Mouse (Mus musculus): ENCODE results near the gene Majin. TPM values are rescaled to one million over a fixed set of nuclear protein-coding genes. Genes with fewer than 3 reads are reported as not detected.

Majin gene
- polyA plus RNA-seq, 1 experiment = 0.30 TPM

- TF ChIP-seq CTCF (IDR thresholded peaks at IDR 0.05; ENCODE audit: extremely low read depth, insufficient read depth, insufficient read length, insufficient replicate concordance) (0 out of 2 replicates have a peak, but pooled peaks have one; percentile 17), POLR2A (IDR thresholded peaks at IDR 0.05; ENCODE audit: low read depth, low read length) (no peak; the same call in 1 of the 2 replicates)
- WGBS = 12% methylated on average over 48 of the region's 48 CpGs
- H3K27ac ChIP-seq (ENCODE audit: insufficient read depth, low read length) = peak within 1 kb of the TSS; percentile 98
- peak within 1 kb of the TSS; percentile 81 for H3K4me3 ChIP-seq (ENCODE audit: extremely low read depth, insufficient read depth, insufficient read length)
- H3K4me1 ChIP-seq (ENCODE audit: control insufficient read depth, insufficient read depth, insufficient read length) = peaks cover 6% of the 10 kb centered on the region; the same call in 1 of the 2 replicates
- DNase-seq (ENCODE audit: low read depth in 1 of 2, low spot score in 2 of 2) = peak; percentile 88 to 95
- H3K27me3 ChIP-seq (ENCODE audit: control insufficient read depth, insufficient read depth, low read length) = no peaks in the 10 kb centered on the region
- peaks cover 8% of the 10 kb centered on the region for H3K36me3 ChIP-seq (ENCODE audit: control insufficient read depth, insufficient read depth, low read length)
Measured at GRCm38 (mm10) chr19:6235084-6236052, 51.2 kb downstream of the Majin start, which contains the start of gene Ppp2r5b. Gene Ppp2r5b (minus strand): TSS chr19:6235872.

- Histone ChIP-seq H3K36me3 (ENCODE audit: control insufficient read depth, insufficient read depth, low read length) (peaks cover 3% of the 10 kb centered on the region; the same call in 1 of the 2 replicates), H3K4me3 (ENCODE audit: extremely low read depth, insufficient read depth, insufficient read length) (peak overlapping the region; percentile 72), H3K4me1 (ENCODE audit: control insufficient read depth, insufficient read depth, insufficient read length) (peaks cover 6% of the 10 kb centered on the region; the same call in 1 of the 2 replicates), H3K27me3 (ENCODE audit: control insufficient read depth, insufficient read depth, low read length) (no peaks in the 10 kb centered on the region), H3K27ac (ENCODE audit: insufficient read depth, low read length) (peak overlapping the region; percentile 98)
- peak; percentile 73 to 88 for DNase-seq (ENCODE audit: low read depth in 1 of 2, low spot score in 2 of 2)
- TF ChIP-seq POLR2A (IDR thresholded peaks at IDR 0.05; ENCODE audit: low read depth, low read length) = no peak; the same call in 1 of the 2 replicates
- TF ChIP-seq CTCF (IDR thresholded peaks at IDR 0.05; ENCODE audit: extremely low read depth, insufficient read depth, insufficient read length, insufficient replicate concordance) = no peak
- 0% methylated on average over 9 of the region's 9 CpGs for WGBS
Measured at GRCm38 (mm10) chr19:6236053-6236441, 51.9 kb downstream of the Majin start.

GRCm38 (mm10) chr19:6236842-6237241 is 52.7 kb downstream of the Majin start:
- DNase-seq (ENCODE audit: low read depth in 1 of 2, low spot score in 2 of 2) = no peak
- peaks cover 2% of the 10 kb centered on the region; the same call in 1 of the 2 replicates for H3K36me3 ChIP-seq (ENCODE audit: control insufficient read depth, insufficient read depth, low read length)
- WGBS = 66% methylated on average over 7 of the region's 7 CpGs
- no peak overlapping the region for H3K4me3 ChIP-seq (ENCODE audit: extremely low read depth, insufficient read depth, insufficient read length)
- H3K4me1 ChIP-seq (ENCODE audit: control insufficient read depth, insufficient read depth, insufficient read length) = peaks cover 6% of the 10 kb centered on the region; the same call in 1 of the 2 replicates
- H3K27me3 ChIP-seq (ENCODE audit: control insufficient read depth, insufficient read depth, low read length) = no peaks in the 10 kb centered on the region
- TF ChIP-seq POLR2A (IDR thresholded peaks at IDR 0.05; ENCODE audit: low read depth, low read length) = no peak
- TF ChIP-seq CTCF (IDR thresholded peaks at IDR 0.05; ENCODE audit: extremely low read depth, insufficient read depth, insufficient read length, insufficient replicate concordance) = no peak
- no peak overlapping the region for H3K27ac ChIP-seq (ENCODE audit: insufficient read depth, low read length)

GRCm38 (mm10) chr19:6238740-6239139 is 54.6 kb downstream of the Majin start:
- Histone ChIP-seq H3K4me3 (ENCODE audit: extremely low read depth, insufficient read depth, insufficient read length) (no peak overlapping the region), H3K4me1 (ENCODE audit: control insufficient read depth, insufficient read depth, insufficient read length) (peaks cover 11% of the 10 kb centered on the region; the same call in 1 of the 2 replicates), H3K27ac (ENCODE audit: insufficient read depth, low read length) (no peak overlapping the region), H3K27me3 (ENCODE audit: control insufficient read depth, insufficient read depth, low read length) (no peaks in the 10 kb centered on the region), H3K36me3 (ENCODE audit: control insufficient read depth, insufficient read depth, low read length) (no peaks in the 10 kb centered on the region)
- TF ChIP-seq POLR2A (IDR thresholded peaks at IDR 0.05; ENCODE audit: low read depth, low read length) (no peak), CTCF (IDR thresholded peaks at IDR 0.05; ENCODE audit: extremely low read depth, insufficient read depth, insufficient read length, insufficient replicate concordance) (no peak)
- DNase-seq (ENCODE audit: low read depth in 1 of 2, low spot score in 2 of 2) = no peak

GRCm38 (mm10) chr19:6240136-6240535 is 55.9 kb downstream of the Majin start:
- H3K4me1 ChIP-seq (ENCODE audit: control insufficient read depth, insufficient read depth, insufficient read length) = peaks cover 9% of the 10 kb centered on the region; the same call in 1 of the 2 replicates
- H3K27ac ChIP-seq (ENCODE audit: insufficient read depth, low read length) = no peak overlapping the region
- WGBS = 61% methylated on average over 1 of the region's 1 CpGs
- TF ChIP-seq POLR2A (IDR thresholded peaks at IDR 0.05; ENCODE audit: low read depth, low read length) (no peak), CTCF (IDR thresholded peaks at IDR 0.05; ENCODE audit: extremely low read depth, insufficient read depth, insufficient read length, insufficient replicate concordance) (no peak)
- H3K36me3 ChIP-seq (ENCODE audit: control insufficient read depth, insufficient read depth, low read length) = peaks cover 8% of the 10 kb centered on the region
- DNase-seq (ENCODE audit: low read depth in 1 of 2, low spot score in 2 of 2) = no peak
- H3K27me3 ChIP-seq (ENCODE audit: control insufficient read depth, insufficient read depth, low read length) = no peaks in the 10 kb centered on the region
- H3K4me3 ChIP-seq (ENCODE audit: extremely low read depth, insufficient read depth, insufficient read length) = no peak overlapping the region

GRCm38 (mm10) chr19:6240725-6241124 is 56.5 kb downstream of the Majin start:
- no peaks in the 10 kb centered on the region for H3K27me3 ChIP-seq (ENCODE audit: control insufficient read depth, insufficient read depth, low read length)
- H3K4me1 ChIP-seq (ENCODE audit: control insufficient read depth, insufficient read depth, insufficient read length) = peaks cover 8% of the 10 kb centered on the region; the same call in 1 of the 2 replicates
- WGBS = 64% methylated on average over 5 of the region's 5 CpGs
- DNase-seq (ENCODE audit: low read depth in 1 of 2, low spot score in 2 of 2) = no peak
- no peak overlapping the region for H3K4me3 ChIP-seq (ENCODE audit: extremely low read depth, insufficient read depth, insufficient read length)
- H3K36me3 ChIP-seq (ENCODE audit: control insufficient read depth, insufficient read depth, low read length) = peaks cover 9% of the 10 kb centered on the region
- peak overlapping the region; percentile 35; the same call in 1 of the 2 replicates for H3K27ac ChIP-seq (ENCODE audit: insufficient read depth, low read length)
- TF ChIP-seq CTCF (IDR thresholded peaks at IDR 0.05; ENCODE audit: extremely low read depth, insufficient read depth, insufficient read length, insufficient replicate concordance) (no peak), POLR2A (IDR thresholded peaks at IDR 0.05; ENCODE audit: low read depth, low read length) (no peak)

Data from spleen, adult 2 months (tissue).